Mouse (Mus musculus): ENCODE results near the gene Tmem198.

The Tmem198 gene

DNA sequence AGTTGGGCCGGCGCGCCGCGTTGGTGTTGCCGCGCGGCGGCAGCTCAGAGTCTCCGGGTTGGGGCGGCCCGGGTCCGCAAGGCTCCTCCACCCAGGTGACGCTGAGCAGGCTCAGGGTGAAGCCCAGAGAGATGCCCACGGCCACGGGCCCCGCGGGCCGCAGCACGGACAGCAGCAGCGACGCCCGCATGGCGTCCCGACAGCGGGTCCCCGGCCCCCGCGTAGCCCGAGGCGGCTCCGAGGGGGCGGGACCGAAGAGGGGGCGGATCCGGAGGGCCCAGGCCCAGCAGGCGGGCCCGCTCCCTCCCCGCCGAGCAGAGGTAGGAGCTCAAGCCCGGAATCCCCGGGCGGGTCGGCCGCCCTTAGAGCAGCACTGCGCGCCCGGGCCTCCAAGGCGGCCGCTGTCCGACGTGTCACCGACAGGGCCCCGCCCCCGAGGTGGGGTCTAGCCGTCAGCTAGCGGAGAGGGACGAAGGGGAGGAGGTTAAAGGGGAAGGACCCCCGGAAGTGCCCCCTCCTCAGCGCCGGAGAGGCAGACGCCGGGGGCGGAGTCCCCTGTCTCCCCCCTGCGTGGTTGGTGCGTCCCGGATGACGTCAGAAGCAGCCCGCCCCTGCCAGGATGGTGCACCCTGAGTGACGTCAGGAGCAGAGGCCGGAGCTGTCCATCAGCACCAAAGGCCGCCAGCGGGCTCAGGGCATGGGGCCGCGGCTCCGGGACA lies at the start of gene Tmem198, which contains the start of gene Chpf:
Gene Tmem198 (plus strand): TSS at position 617 of the 719 bp plus-strand sequence.
Gene Chpf (minus strand): TSS at position 392 of the 719 bp plus-strand sequence.
- DNase-seq (ENCODE audit: low spot score) = peak; percentile 94

DNA sequence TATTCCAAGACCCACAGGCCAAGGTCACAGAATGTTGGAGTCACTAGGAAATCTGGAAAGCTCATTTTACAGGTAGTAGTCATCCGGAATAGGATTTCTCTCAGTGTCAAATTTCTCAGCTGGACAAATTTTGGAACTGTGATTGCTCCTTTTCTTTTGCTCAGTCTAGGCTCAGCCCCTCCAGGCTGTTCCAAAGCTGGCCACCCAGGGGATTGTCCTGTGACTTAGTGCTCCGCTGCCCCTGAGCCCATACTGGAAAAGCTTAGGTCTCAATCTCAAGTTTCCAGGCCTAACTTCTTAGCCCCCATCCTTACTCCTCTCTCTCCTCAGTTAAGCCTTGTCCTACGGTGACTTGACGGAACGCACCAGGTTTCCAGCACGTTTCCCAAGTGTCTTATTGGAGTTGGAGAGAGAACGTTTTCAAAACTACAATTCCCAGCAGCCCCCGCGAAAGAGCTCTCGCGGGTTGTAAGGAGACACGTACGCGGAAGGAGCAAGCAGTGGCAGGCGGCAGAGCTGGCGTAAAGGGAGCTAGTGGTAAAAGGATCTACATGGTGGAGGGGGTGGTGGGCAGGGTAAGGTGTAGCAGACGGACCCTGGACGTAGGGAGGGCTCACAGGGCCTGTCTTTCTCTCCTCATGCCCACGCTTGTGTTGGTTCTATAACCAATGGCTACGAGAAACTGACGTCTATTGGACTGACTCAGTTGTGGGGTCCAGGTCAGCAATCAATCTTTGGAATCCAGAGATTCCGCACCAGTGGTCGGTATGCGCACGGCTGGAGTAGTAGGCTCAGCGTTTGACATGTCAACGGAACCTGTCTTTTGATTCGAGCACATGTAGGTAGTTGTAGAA lies 43.6 kb upstream of the Tmem198 start, which contains the start of gene Gmppa:
Gene Gmppa (plus strand): TSS at position 456 of the 854 bp plus-strand sequence.
- DNase-seq (ENCODE audit: low spot score) = peak; percentile 69

DNA sequence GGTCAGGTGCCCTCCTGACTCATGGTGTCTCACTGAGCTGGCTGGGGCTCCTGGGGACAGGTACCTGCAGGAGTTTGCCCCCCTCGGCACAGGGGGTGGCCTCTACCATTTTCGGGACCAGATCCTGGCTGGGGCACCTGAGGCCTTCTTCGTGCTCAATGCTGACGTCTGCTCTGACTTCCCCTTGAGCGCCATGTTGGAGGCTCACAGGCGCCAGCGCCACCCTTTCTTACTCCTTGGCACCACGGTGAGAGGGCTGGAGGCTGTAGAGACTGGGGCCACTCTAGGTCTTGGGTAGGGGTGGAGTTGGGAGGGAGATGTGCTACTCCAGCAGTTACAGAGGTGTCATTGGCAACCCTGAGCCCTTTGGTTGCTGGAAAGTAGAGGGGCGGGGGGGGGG lies 40.5 kb upstream of the Tmem198 start:
- no peak for DNase-seq (ENCODE audit: low spot score)

GRCm38 (mm10) chr1:75440661-75441060 lies 38.7 kb upstream of the Tmem198 start:
- no peak for DNase-seq (ENCODE audit: low spot score)

DNA sequence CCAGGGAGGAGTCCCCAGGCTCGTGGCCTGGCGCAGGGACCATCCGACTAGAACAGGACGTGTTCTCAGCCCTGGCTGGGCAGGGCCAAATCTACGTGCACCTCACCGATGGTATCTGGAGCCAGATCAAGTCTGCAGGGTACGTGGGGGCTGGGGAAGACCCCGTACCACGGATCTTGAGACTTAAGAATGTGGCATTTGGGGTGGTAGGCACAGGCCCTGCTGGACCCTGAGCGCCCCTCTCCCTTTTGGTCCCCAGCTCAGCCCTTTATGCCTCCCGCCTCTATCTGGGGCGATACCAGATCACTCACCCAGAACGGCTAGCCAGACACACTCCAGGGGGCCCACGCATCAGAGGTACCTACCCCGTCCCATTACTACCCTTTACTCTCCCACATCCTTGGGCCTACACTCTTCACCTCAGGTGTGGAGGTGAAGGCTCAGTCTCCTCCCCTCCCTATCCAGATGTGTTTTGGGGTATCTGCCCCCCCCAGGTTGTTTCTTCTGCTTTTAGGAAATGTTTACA lies 37.8 kb upstream of the Tmem198 start:
- no peak for DNase-seq (ENCODE audit: low spot score)

DNA sequence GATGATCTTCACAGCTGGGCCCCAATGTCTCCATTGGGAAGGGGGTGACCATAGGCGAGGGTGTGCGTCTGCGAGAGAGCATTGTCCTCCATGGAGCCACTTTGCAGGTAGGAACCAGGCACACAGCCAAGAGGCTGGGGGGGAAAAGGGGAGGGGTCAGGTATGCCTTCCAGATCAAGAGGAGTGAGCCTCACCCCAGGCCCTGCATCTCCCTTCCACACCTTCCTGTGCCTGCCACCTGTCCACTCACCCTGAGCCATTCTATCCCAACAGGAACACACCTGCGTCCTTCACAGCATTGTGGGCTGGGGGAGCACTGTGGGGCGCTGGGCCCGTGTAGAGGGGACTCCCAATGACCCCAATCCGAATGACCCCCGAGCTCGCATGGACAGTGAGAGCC lies 37.2 kb upstream of the Tmem198 start:
- no peak for DNase-seq (ENCODE audit: low spot score)

DNA sequence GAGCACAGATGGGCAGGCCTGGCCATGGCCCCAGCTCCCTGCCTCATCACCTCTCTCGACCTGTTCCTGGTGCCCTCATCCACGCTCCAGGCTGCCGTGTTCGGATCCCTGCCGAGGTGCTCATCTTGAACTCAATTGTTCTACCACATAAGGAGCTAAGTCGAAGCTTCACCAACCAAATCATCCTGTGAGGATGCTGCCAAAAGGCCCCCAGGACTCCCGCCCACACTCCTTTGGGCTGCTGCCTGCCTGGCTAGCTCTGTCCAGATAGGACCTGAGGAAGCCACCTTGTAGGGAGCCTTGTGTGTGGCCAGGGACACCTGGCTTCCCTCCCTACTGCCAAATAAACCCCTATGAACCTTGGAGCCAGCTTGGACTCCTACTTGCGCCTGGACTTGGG lies 36.5 kb upstream of the Tmem198 start:
- DNase-seq (ENCODE audit: low spot score) = no peak

GRCm38 (mm10) chr1:75443247-75444024 lies 35.9 kb upstream of the Tmem198 start:
- DNase-seq (ENCODE audit: low spot score) = no peak

DNA sequence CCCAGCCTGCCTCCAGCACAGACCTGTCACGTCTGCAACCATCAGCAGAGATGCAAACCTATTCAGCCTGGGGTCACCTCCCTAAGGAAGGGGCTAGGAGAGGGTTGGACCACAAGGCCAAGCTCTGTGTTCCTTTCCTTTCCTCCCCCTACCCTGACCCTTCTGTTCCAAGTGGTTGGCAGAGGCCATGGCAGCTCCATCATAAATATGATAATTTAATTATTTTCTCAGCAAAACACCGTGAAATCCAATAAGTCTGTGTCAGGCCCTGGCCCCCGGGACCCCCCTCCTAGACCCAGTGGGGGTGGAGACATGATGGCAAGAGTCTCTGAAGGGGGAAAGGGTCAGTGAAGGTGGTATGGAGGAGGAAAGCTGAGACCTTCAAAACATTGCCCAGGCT lies 35.1 kb upstream of the Tmem198 start:
- DNase-seq (ENCODE audit: low spot score) = no peak

DNA sequence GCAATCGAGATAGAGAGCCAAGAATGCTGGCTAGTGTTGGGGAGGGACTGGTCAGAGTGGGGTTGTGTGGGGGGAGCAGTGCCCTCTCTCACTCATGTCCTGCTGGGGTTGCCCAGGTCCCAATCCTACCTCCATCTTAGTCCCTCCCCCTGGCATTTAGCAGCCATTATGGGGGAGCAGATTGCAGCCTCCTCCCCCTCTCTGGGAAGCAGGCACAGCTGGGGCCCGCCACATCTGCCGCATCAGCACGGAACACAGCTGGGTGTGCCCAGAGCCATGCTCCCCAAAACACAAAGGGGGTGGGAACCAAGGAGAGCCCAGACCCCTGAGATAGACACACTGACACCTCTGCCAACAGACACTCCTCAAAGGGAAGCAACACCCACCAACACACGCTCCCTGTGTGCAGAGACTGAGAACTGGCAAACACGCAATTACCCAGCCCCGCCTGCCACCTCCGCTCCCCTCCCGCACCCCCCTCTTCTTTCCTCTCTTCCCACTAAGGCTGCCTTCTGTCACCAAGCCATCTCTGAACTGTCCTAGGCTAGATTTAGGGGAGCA lies 34.1 kb upstream of the Tmem198 start:
- no peak for DNase-seq (ENCODE audit: low spot score)

- peak; percentile 63 for DNase-seq (ENCODE audit: low spot score)
These were observed 33.4 kb upstream of the Tmem198 start for GRCm38 (mm10) chr1:75445751-75446611.

DNA sequence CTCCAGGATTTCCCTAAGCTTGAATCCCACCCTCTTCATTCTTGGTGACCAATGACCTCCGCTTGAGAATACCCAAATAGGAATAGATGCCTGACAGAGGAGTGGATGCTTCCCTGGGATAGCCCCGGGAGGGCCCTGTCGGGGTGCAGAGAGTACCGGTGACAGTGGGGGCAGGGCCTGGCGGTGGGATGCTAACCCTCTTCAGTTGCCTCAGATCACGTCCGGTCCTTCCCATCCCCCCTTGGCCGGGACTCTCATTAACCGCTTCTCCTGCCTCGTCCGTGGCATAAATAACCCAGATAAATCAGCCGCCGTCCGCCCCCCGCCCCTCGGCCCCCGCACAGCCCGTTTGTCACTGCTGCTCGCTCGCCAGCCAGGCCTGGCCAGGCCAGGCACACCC lies 32.7 kb upstream of the Tmem198 start:
- DNase-seq (ENCODE audit: low spot score) = no peak

- DNase-seq (ENCODE audit: low spot score) = no peak
These were observed 31.9 kb upstream of the Tmem198 start for GRCm38 (mm10) chr1:75447265-75448051.

DNA sequence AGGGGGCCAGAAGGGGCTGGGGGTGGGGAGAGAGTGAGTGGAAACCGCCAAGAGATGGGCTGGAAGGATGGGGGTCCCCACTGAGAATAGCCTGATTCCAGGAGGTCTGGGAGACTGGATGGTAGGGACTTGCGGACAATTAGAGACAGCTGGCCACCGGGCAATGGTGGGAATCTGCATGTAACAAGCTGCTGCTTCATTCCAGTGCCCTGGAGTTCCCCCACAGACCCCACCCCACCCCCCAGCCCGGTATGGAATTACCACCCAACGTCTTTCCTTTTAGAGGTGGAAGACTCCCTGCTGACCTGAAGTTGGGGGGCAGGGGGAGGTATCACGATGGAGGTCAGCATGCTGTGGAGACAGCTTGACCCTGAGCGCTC lies 31.3 kb upstream of the Tmem198 start:
- no peak for DNase-seq (ENCODE audit: low spot score)

- no peak for DNase-seq (ENCODE audit: low spot score)
These were observed 30.4 kb upstream of the Tmem198 start for GRCm38 (mm10) chr1:75448937-75449336.

DNA sequence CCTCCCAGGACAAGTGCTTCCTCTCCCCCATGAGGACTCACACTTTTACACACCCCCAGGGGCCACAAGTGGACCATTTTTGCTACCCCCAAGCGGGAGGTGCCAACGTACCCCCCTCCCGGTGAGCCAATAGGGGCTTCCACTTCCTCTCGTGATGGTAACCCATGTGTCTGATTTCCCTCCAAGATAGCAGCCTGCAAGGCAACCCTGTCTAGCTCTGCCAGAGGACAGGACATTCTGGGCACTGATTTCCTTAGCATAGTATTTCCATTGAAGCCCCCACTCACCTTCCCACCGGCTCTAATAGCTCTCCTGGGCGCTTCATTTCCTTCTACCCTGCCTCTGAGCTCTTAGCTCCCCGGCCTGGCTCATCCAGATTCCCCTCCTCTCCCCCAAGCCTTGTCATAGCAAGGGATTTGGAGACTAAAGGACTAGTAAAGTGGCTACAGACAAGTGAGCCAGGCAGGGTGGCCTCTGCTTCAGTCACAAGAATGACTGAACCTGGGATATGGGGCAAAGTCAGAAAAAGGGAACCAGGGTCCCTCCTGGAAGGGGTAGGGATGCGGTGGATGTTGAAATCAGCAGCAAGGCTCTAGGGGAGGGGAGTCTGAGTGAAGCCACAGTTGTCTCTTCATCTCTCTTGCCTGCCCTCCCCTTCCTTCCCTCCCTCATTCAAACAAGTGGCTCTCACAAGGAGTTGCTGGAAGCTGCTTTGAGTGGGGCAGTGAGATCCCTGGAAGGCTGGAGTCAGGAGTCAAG lies 29.8 kb upstream of the Tmem198 start:
- no peak for DNase-seq (ENCODE audit: low spot score)

GRCm38 (mm10) chr1:75450314-75451005 lies 28.9 kb upstream of the Tmem198 start, which contains the start of gene Asic4:
Asic4 (plus strand) TSS chr1:75450436.
- DNase-seq (ENCODE audit: low spot score) = no peak

DNA sequence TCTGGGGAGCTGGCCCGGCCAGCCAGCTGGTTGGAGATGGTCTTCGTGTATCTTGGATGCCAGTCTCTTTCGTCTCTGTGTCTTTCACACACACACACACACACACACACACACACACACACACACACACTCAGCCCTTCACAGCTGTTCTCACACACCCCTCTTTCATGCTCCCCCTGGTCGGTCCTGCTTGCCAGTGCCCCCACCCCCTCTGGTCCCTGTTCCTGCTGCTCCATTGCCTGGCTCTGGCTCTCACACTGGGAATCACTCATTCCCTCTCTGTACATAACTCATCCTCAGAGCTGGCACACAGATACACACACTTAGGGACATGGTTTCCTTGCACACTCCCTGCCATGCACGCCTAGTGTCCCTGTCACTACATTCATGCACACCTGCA lies 27.4 kb upstream of the Tmem198 start:
- DNase-seq (ENCODE audit: low spot score) = no peak

GRCm38 (mm10) chr1:75455433-75455832 lies 23.9 kb upstream of the Tmem198 start:
- DNase-seq (ENCODE audit: low spot score) = no peak
